In the genomic region with DNA sequence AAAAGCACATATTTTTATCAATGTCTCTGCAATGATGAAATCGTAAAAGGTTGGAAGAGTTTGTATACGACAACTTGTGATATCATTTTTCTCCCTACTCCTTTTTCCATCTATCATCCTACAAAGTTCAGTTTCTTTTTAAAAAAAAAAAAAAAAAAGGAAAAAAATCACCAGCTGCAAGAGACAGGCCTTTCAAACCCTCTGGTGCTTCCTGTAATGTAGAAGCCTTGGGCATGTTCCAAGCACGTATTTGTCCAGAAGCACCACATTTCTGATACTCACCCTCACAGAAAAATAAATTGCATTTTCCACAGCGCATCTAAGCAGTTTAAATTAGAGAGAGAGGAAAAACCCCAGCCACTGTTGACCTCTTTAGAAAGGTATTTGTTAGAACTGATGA, we compare ENCODE assay signal across 8 mouse cellular contexts. TPM values are rescaled to one million over a fixed set of nuclear protein-coding genes. Genes with fewer than 3 reads are reported as not detected.
DNase-seq lines count a peak whose midpoint lies in the region; ATAC-seq lines count a peak whose summit lies in the region.

No protein-coding gene starts in this region.

- ATAC-seq in heart, embryonic 16.5 days (replicated peaks; ENCODE audit: extremely low read depth, insufficient read depth, low FRiP score), result no peak
- no peak for ATAC-seq in midbrain, embryonic 12.5 days (ENCODE audit: low FRiP score, low read depth)
- ATAC-seq in erythroid progenitor cell, adult 5-6 weeks (replicated peaks; ENCODE audit: low FRiP score, poor library complexity, severe bottlenecking), result no peak

- H3K4me1 ChIP-seq in heart, embryonic 16.5 days (ENCODE audit: control insufficient read depth, insufficient read depth, low read length), result peaks cover 5% of the 10 kb centered on the region; the same call in 1 of the 2 replicates
- peaks cover 16% of the 10 kb centered on the region for H3K4me1 ChIP-seq in hindbrain, embryonic 10.5 days (replicated peaks)
- peaks cover 15% of the 10 kb centered on the region for H3K4me1 ChIP-seq in midbrain, embryonic 12.5 days

- H3K27me3 ChIP-seq in heart, embryonic 16.5 days (ENCODE audit: control insufficient read depth, insufficient read depth, low read length), result no peaks in the 10 kb centered on the region
- H3K27me3 ChIP-seq in hindbrain, embryonic 10.5 days (ENCODE audit: insufficient read depth, poor library complexity, severe bottlenecking), result no peaks in the 10 kb centered on the region
- H3K27me3 ChIP-seq in midbrain, embryonic 12.5 days, result no peaks in the 10 kb centered on the region

- 18% methylated on average over 4 of the region's 4 CpGs for WGBS in heart, embryonic 16.5 days
- 44% methylated on average over 4 of the region's 4 CpGs for WGBS in hindbrain, embryonic 10.5 days
- 46% methylated on average over 4 of the region's 4 CpGs for WGBS in midbrain, embryonic 12.5 days

- H3K9me3 ChIP-seq in heart, embryonic 16.5 days (replicated peaks; ENCODE audit: control insufficient read depth, low read length), result no peaks in the 10 kb centered on the region
- no peaks in the 10 kb centered on the region for H3K9me3 ChIP-seq in hindbrain, embryonic 10.5 days
- no peaks in the 10 kb centered on the region for H3K9me3 ChIP-seq in midbrain, embryonic 12.5 days

- H3K36me3 ChIP-seq in heart, embryonic 16.5 days (ENCODE audit: control insufficient read depth, insufficient read depth), result peaks cover 13% of the 10 kb centered on the region
- H3K36me3 ChIP-seq in hindbrain, embryonic 10.5 days, result peaks cover 43% of the 10 kb centered on the region
- peaks cover 22% of the 10 kb centered on the region for H3K36me3 ChIP-seq in midbrain, embryonic 12.5 days

- peak overlapping the region; percentile 76 for H3K9ac ChIP-seq in heart, embryonic 16.5 days (ENCODE audit: low read length)
- H3K9ac ChIP-seq in midbrain, embryonic 12.5 days (replicated peaks), result peak overlapping the region; percentile 77

- peak overlapping the region; percentile 73 for H3K4me2 ChIP-seq in heart, embryonic 16.5 days (ENCODE audit: low read depth, low read length)
- peak overlapping the region; percentile 77 for H3K4me2 ChIP-seq in midbrain, embryonic 12.5 days (replicated peaks)

- DNase-seq in heart, adult 8-10 months (ENCODE audit: low spot score), result no peak
- peak; percentile 8 for DNase-seq in MN1 (ENCODE audit: low spot score)
- DNase-seq in hindbrain, embryonic 10.5 days (ENCODE audit: low spot score), result no peak
- DNase-seq in gastrocnemius, postnatal 25 days, result no peak
- no peak for DNase-seq in layer of hippocampus, postnatal 36 days

- H3K4me3 ChIP-seq in heart, embryonic 16.5 days (ENCODE audit: low read length), result peak overlapping the region; percentile 81
- peak overlapping the region; percentile 80 for H3K4me3 ChIP-seq in hindbrain, embryonic 10.5 days
- H3K4me3 ChIP-seq in midbrain, embryonic 12.5 days, result peak overlapping the region; percentile 78

- no peak overlapping the region; the same call in 1 of the 2 replicates for H3K27ac ChIP-seq in heart, embryonic 16.5 days (ENCODE audit: low read length)
- peak overlapping the region; percentile 97 for H3K27ac ChIP-seq in hindbrain, embryonic 10.5 days
- H3K27ac ChIP-seq in midbrain, embryonic 12.5 days (replicated peaks), result no peak overlapping the region

RNA-seq across cellular contexts. Expression of a gene that starts 0.9 kb away (rescaled TPM):
- polyA plus RNA-seq in heart, embryonic 16.5 days (2015; fragmentation: Nextera tagmentation; extraction: Ambion mirVana), result 166 and 184 TPM in 2 replicates
- 10 to 100 TPM; 77.9 to 91.8 (median 85.9) TPM for total RNA-seq in heart, adult 8-10 months (2022)
- polyA plus RNA-seq in hindbrain, embryonic 10.5 days (2016; fragmentation: Nextera tagmentation; extraction: Ambion mirVana), result 354 and 392 TPM in 2 replicates
- polyA plus RNA-seq in midbrain, embryonic 12.5 days (2016; fragmentation: Nextera tagmentation; extraction: Ambion mirVana), result 348 and 349 TPM in 2 replicates
- total RNA-seq in gastrocnemius, postnatal 25 days (2021), result 10 to 100 TPM; 64.9 to 70.5 TPM
- 77.5 and 155 TPM in 2 replicates for total RNA-seq in erythroid progenitor cell, adult 5-6 weeks (2015; ENCODE audit: low replicate concordance)
- 20.9 and 74.2 TPM in 2 replicates for total RNA-seq in erythroid progenitor cell, adult 5-6 weeks (2017; ENCODE audit: low replicate concordance)
- total RNA-seq in layer of hippocampus, postnatal 36 days (2021), result 100 to 1,000 TPM; 141 to 155 TPM

RNA-seq across cellular contexts. Expression of a gene that starts 1.0 kb away (rescaled TPM):
- 56.3 and 62.5 TPM in 2 replicates for polyA plus RNA-seq in heart, embryonic 16.5 days (2015; fragmentation: Nextera tagmentation; extraction: Ambion mirVana)
- total RNA-seq in heart, adult 8-10 months (2022), result 10 to 100 TPM; 10.5 to 13.6 (median 11.3) TPM
- polyA plus RNA-seq in hindbrain, embryonic 10.5 days (2016; fragmentation: Nextera tagmentation; extraction: Ambion mirVana), result 90.7 and 115 TPM in 2 replicates
- polyA plus RNA-seq in midbrain, embryonic 12.5 days (2016; fragmentation: Nextera tagmentation; extraction: Ambion mirVana), result 71.0 and 73.9 TPM in 2 replicates
- total RNA-seq in gastrocnemius, postnatal 25 days (2021), result 1 to 10 TPM; 3.7 to 6.4 TPM
- total RNA-seq in erythroid progenitor cell, adult 5-6 weeks (2015; ENCODE audit: low replicate concordance), result 21.0 and 32.1 TPM in 2 replicates
- total RNA-seq in erythroid progenitor cell, adult 5-6 weeks (2017; ENCODE audit: low replicate concordance), result 26.5 and 42.9 TPM in 2 replicates
- 10 to 100 TPM; 24.3 TPM for total RNA-seq in layer of hippocampus, postnatal 36 days (2021)

RNA-seq across cellular contexts. Expression of a gene that starts 16.9 kb away (rescaled TPM):
- 0.56 and 0.68 TPM in 2 replicates for polyA plus RNA-seq in heart, embryonic 16.5 days (2015; fragmentation: Nextera tagmentation; extraction: Ambion mirVana)
- under 1 TPM in 1 of 4 experiments, not detected in 3; 0.50 TPM for total RNA-seq in heart, adult 8-10 months (2022)
- 1.4 and 1.8 TPM in 2 replicates for polyA plus RNA-seq in hindbrain, embryonic 10.5 days (2016; fragmentation: Nextera tagmentation; extraction: Ambion mirVana)
- 1.7 and 2.3 TPM in 2 replicates for polyA plus RNA-seq in midbrain, embryonic 12.5 days (2016; fragmentation: Nextera tagmentation; extraction: Ambion mirVana)
- under 1 TPM in 1 of 2 experiments, not detected in 1; 0.64 TPM for total RNA-seq in gastrocnemius, postnatal 25 days (2021)
- total RNA-seq in erythroid progenitor cell, adult 5-6 weeks (2015; ENCODE audit: low replicate concordance), result 2.2 TPM in 1 of 2 replicates, not detected in the other
- total RNA-seq in erythroid progenitor cell, adult 5-6 weeks (2017; ENCODE audit: low replicate concordance), result 1.1 TPM in 1 of 2 replicates, not detected in the other
- total RNA-seq in layer of hippocampus, postnatal 36 days (2021), result 1 to 10 TPM; 2.8 to 3.3 TPM

RNA-seq across cellular contexts. Expression of a gene that starts 49.4 kb away (rescaled TPM):
- 48.0 and 48.3 TPM in 2 replicates for polyA plus RNA-seq in heart, embryonic 16.5 days (2015; fragmentation: Nextera tagmentation; extraction: Ambion mirVana)
- total RNA-seq in heart, adult 8-10 months (2022), result 10 to 100 TPM; 11.9 to 14.3 (median 14.1) TPM
- 76.8 and 87.2 TPM in 2 replicates for polyA plus RNA-seq in hindbrain, embryonic 10.5 days (2016; fragmentation: Nextera tagmentation; extraction: Ambion mirVana)
- polyA plus RNA-seq in midbrain, embryonic 12.5 days (2016; fragmentation: Nextera tagmentation; extraction: Ambion mirVana), result 87.5 and 91.8 TPM in 2 replicates
- total RNA-seq in gastrocnemius, postnatal 25 days (2021), result 10 to 100 TPM; 29.1 to 34.2 TPM
- 15.9 and 31.4 TPM in 2 replicates for total RNA-seq in erythroid progenitor cell, adult 5-6 weeks (2015; ENCODE audit: low replicate concordance)
- total RNA-seq in erythroid progenitor cell, adult 5-6 weeks (2017; ENCODE audit: low replicate concordance), result 19.4 and 21.5 TPM in 2 replicates
- 100 to 1,000 TPM in 1 of 2 experiments, 10 to 100 TPM in 1; 92.0 to 108 TPM for total RNA-seq in layer of hippocampus, postnatal 36 days (2021)
